Mouse (Mus musculus) lung, postnatal 0 days (tissue): ENCODE results near the gene Kansl2.

Experiments used
- CTCF ChIP-seq: IDR thresholded peaks from 2 replicates; pipeline ENCODE4 v1.5.1; 2016; ENCODE audit warnings: antibody characterized with exemption, mild to moderate bottlenecking
- EP300 ChIP-seq: IDR thresholded peaks from 2 replicates; pipeline ENCODE4 v1.6.1; 2016; ENCODE audit warnings: antibody characterized with exemption, mild to moderate bottlenecking, control low read depth

DNA sequence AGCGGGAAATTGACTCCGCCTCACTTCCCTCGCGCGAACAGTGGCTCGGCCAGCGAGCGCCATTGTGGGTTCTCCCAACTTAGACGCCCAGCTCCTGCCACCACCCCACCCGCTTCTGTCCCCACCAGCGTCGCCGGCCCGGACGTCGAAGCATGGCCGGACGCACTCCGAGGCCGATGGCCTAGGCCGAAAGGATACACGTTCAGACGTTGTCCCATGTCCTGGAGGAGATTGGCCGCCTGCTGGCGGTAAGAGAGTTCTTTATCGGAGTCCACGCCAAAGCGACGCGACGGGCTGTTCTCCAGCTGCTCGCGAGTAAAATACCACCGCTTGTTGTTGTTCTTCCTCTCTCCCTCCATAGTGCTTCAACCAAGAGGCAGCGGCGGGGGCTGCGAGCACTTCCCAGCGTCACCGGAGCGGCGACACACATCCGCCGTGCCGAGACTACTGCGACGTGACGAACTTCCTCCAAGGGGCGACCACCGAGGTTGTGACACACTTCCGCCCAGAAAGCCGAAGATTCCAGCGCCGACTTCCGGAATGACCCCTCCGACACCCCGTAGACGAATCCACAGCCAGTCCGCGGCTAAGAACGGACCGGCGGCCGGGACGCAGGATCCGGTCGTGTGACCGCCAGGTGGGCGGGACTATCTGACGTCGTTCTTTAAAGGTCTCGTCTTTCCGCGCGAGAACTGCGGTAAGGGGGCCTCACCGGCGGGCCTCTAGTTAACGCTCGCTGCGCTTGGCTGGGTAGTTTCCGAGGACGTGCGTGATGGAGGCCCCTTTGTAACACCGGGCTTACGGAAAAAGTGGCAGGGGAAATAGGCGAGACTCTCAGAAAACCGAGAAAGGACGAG, 33.4 kb upstream of the Kansl2 start:
- TF ChIP-seq CTCF (peak; percentile 55), EP300 (peak; percentile 92)
